Mouse (Mus musculus): Measurements from ENCODE around the gene Ung.
A peak's percentile ranks its signal among the peaks of the same experiment; 100 is the strongest.

The Ung gene

GRCm38 (mm10) chr5:114130211-114130605 is at the start of gene Ung:
TSS of gene Ung (plus strand) at chr5:114130386.
- peak; percentile 57 for DNase-seq (ENCODE audit: low spot score)

- no peak for DNase-seq (ENCODE audit: low spot score)
Measured at GRCm38 (mm10) chr5:114085501-114085900, 44.7 kb upstream of the Ung start.

- DNase-seq (ENCODE audit: low spot score) = no peak
Measured at GRCm38 (mm10) chr5:114087875-114088480, 42.2 kb upstream of the Ung start.

GRCm38 (mm10) chr5:114090421-114091013 is 39.7 kb upstream of the Ung start:
- DNase-seq (ENCODE audit: low spot score) = no peak

GRCm38 (mm10) chr5:114091057-114091807 is 39.0 kb upstream of the Ung start, which contains the start of gene Svop:
TSS of gene Svop (minus strand) at chr5:114091570.
- DNase-seq (ENCODE audit: low spot score) = peak; percentile 89

GRCm38 (mm10) chr5:114099709-114100389 is 30.3 kb upstream of the Ung start:
- DNase-seq (ENCODE audit: low spot score) = peak; percentile 91

- DNase-seq (ENCODE audit: low spot score) = no peak
Measured at GRCm38 (mm10) chr5:114100390-114101099, 29.6 kb upstream of the Ung start.

GRCm38 (mm10) chr5:114101873-114102272 is 28.3 kb upstream of the Ung start:
- no peak for DNase-seq (ENCODE audit: low spot score)

GRCm38 (mm10) chr5:114102807-114103206 is 27.4 kb upstream of the Ung start:
- DNase-seq (ENCODE audit: low spot score) = no peak

GRCm38 (mm10) chr5:114106391-114106935 is 23.7 kb upstream of the Ung start:
- DNase-seq (ENCODE audit: low spot score) = peak; percentile 34

- DNase-seq (ENCODE audit: low spot score) = peak; percentile 23
Measured at GRCm38 (mm10) chr5:114113334-114113733, 16.9 kb upstream of the Ung start.

- DNase-seq (ENCODE audit: low spot score) = no peak
Measured at GRCm38 (mm10) chr5:114115030-114115429, 15.2 kb upstream of the Ung start.

- no peak for DNase-seq (ENCODE audit: low spot score)
Measured at GRCm38 (mm10) chr5:114116586-114116985, 13.6 kb upstream of the Ung start.

- no peak for DNase-seq (ENCODE audit: low spot score)
Measured at GRCm38 (mm10) chr5:114119806-114120205, 10.4 kb upstream of the Ung start.

- DNase-seq (ENCODE audit: low spot score) = no peak
Measured at GRCm38 (mm10) chr5:114126008-114126407, 4.2 kb upstream of the Ung start.

GRCm38 (mm10) chr5:114126499-114127244 is 3.5 kb upstream of the Ung start:
- DNase-seq (ENCODE audit: low spot score) = no peak

GRCm38 (mm10) chr5:114127374-114128349 is 2.5 kb upstream of the Ung start, which contains the start of gene Alkbh2:
TSS of gene Alkbh2 (minus strand) at chr5:114128218.
- peak; percentile 87 for DNase-seq (ENCODE audit: low spot score)

- DNase-seq (ENCODE audit: low spot score) = no peak
Measured at GRCm38 (mm10) chr5:114129550-114130210, 506 bp upstream of the Ung start.

Data from embryo, embryonic 10 days (tissue).